Mouse (Mus musculus) thymus, adult 2 months (tissue): Measurements from ENCODE around the gene 0610040J01Rik.

Source experiments
- CTCF ChIP-seq: fragments of 200-500 bp; IDR thresholded peaks from 2 replicates; pipeline ENCODE4 v1.5.1; 2012; ENCODE audit warnings: mild to moderate bottlenecking, control low read depth, low read length, moderate library complexity, borderline replicate concordance; ENCODE audit not compliant: control insufficient read depth, poor library complexity, insufficient read depth; ENCODE audit errors: extremely low read depth
- POLR2A ChIP-seq: fragments of 200-500 bp; IDR thresholded peaks from 2 replicates; pipeline ENCODE4 v1.6.1; 2012; ENCODE audit warnings: mild to moderate bottlenecking, low read length, control low read depth, moderate library complexity; ENCODE audit not compliant: control insufficient read depth, poor library complexity, insufficient read depth; ENCODE audit errors: extremely low read depth

DNA sequence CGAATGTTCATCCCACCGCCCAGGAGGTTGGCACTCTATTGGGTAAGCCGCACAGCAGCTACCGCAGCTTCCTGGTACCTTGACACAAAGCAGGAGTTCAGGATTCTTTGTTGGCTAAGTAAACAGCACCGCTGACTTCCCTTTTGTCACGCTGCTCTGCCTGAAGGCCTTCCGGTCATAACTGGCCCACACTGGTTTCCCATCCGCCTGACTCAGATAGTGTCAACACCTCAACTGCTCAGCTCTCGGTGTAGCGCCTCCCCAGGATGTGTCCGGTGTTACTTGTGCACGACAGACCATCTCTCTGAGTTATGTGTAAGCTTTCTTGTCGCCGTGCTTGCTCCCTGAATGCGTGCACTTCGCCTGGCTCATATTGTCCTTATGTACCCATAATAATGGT lies 62.7 kb downstream of the 0610040J01Rik start:
- TF ChIP-seq CTCF (no peak), POLR2A (no peak)
